Mouse (Mus musculus) lung, postnatal 0 days (tissue): ENCODE results near the gene Itgb4.

Experiments used
- CTCF ChIP-seq: IDR thresholded peaks from 2 replicates; pipeline ENCODE4 v1.5.1; 2016; ENCODE audit warnings: antibody characterized with exemption, mild to moderate bottlenecking
- EP300 ChIP-seq: IDR thresholded peaks from 2 replicates; pipeline ENCODE4 v1.6.1; 2016; ENCODE audit warnings: antibody characterized with exemption, mild to moderate bottlenecking, control low read depth

- TF ChIP-seq CTCF (no peak), EP300 (no peak)
Measured at GRCm38 (mm10) chr11:115959018-115959417, 15.5 kb upstream of the Itgb4 start.
